Mouse (Mus musculus): ENCODE results near the gene D1Pas1. TPM values are rescaled to one million over a fixed set of nuclear protein-coding genes. Genes with fewer than 3 reads are reported as not detected.

The D1Pas1 gene
- polyA plus RNA-seq, 1 experiment = 77.4 TPM

GRCm38 (mm10) chr1:187016116-187016515 is 48.9 kb downstream of the D1Pas1 start:
- TF ChIP-seq POLR2A (IDR thresholded peaks at IDR 0.05; ENCODE audit: control insufficient read depth, low read depth, low read length) = no peak
- TF ChIP-seq CTCF (IDR thresholded peaks at IDR 0.05; ENCODE audit: control insufficient read depth, insufficient read depth, insufficient replicate concordance, low read depth, low read length) = no peak
- no peaks in the 10 kb centered on the region for H3K36me3 ChIP-seq (ENCODE audit: control insufficient read depth, insufficient read depth, low read length)

DNA sequence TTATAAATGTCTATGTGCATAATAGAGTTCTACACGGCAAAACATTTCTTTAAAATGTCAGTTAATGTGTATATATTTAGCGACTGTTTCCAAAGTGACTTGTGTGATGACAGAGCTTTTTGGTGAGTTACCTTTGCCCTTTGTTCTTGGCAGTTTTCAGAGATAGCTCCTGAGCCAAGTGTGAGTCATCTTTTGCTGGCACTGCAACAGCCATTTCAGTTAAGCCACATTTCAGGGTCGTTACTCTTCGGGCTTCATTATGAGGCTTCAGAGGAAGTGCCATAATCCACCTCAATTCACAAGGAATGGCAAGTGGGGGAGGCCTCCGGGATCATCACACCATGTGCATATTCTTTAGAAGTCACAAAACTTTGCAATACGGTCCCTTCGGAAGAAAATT is 52.8 kb downstream of the D1Pas1 start:
- Histone ChIP-seq H3K4me3 (ENCODE audit: control insufficient read depth, low read depth, low read length) (no peak overlapping the region), H3K36me3 (ENCODE audit: control insufficient read depth, insufficient read depth, low read length) (no peaks in the 10 kb centered on the region), H3K4me1 (ENCODE audit: control insufficient read depth, insufficient read depth, low read length) (no peaks in the 10 kb centered on the region), H3K27me3 (ENCODE audit: control insufficient read depth, insufficient read depth, low read length) (no peaks in the 10 kb centered on the region), H3K27ac (ENCODE audit: control insufficient read depth, insufficient read depth, low read depth, low read length) (no peak overlapping the region)
- TF ChIP-seq CTCF (IDR thresholded peaks at IDR 0.05; ENCODE audit: control insufficient read depth, insufficient read depth, insufficient replicate concordance, low read depth, low read length) (no peak), POLR2A (IDR thresholded peaks at IDR 0.05; ENCODE audit: control insufficient read depth, low read depth, low read length) (no peak)

More at GRCm38 (mm10) chr1:187016116-187016515, 48.9 kb downstream of the D1Pas1 start:
- no peak overlapping the region for H3K4me3 ChIP-seq (ENCODE audit: control insufficient read depth, low read depth, low read length)
- no peaks in the 10 kb centered on the region for H3K4me1 ChIP-seq (ENCODE audit: control insufficient read depth, insufficient read depth, low read length)
- H3K27me3 ChIP-seq (ENCODE audit: control insufficient read depth, insufficient read depth, low read length) = no peaks in the 10 kb centered on the region
- no peak overlapping the region for H3K27ac ChIP-seq (ENCODE audit: control insufficient read depth, insufficient read depth, low read depth, low read length)

Other genes with a start within 250 kb of the D1Pas1 start
- 5.4 and 5.8 TPM in 2 replicates for gene Rrp15, start 218.1 kb upstream of the D1Pas1 start, polyA plus RNA-seq (2012; rRNA removed)
- 119 and 144 TPM in 2 replicates for gene Spata17, start 248.0 kb downstream of the D1Pas1 start, polyA plus RNA-seq (2012; rRNA removed)
- 30.8 and 31.9 TPM in 2 replicates for gene Gpatch2, start 248.1 kb downstream of the D1Pas1 start, polyA plus RNA-seq (2012; rRNA removed)

Measured in testis, adult 2 months (tissue).